Mouse (Mus musculus) thymus, adult 2 months (tissue): ENCODE measurements at regions not wholly inside any gene's neighbourhood (a gene's known extent, or its start where the extent isn't known, plus 50 kb on each side); places are given as distances from the start of the nearest gene placed in this dataset.

Experiments
- CTCF ChIP-seq: fragments of 200-500 bp; IDR thresholded peaks from 2 replicates; pipeline ENCODE4 v1.5.1; 2012; ENCODE audit warnings: mild to moderate bottlenecking, control low read depth, low read length, moderate library complexity, borderline replicate concordance; ENCODE audit not compliant: control insufficient read depth, poor library complexity, insufficient read depth; ENCODE audit errors: extremely low read depth
- POLR2A ChIP-seq: fragments of 200-500 bp; IDR thresholded peaks from 2 replicates; pipeline ENCODE4 v1.6.1; 2012; ENCODE audit warnings: mild to moderate bottlenecking, low read length, control low read depth, moderate library complexity; ENCODE audit not compliant: control insufficient read depth, poor library complexity, insufficient read depth; ENCODE audit errors: extremely low read depth

DNA sequence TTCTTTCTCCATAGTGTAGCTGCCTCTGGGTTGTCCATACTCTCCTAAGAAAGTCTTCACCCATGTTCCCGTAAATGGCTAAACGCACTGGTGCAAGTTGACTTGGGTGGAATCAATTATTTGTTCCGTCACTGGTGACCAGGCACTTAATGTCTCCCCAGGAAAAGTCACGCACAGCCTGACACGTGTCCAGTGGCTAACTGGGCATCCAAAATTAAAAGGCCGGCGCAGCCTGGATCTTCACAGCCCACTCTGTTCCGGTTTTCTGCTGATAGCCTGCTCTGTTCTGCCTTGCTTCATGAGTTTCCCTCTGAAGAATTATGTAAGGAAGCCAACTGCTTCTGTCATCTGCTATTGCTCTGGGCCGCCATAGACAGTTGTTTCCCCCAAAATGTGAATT, 81.3 kb upstream of the Rbms3 start:
- TF ChIP-seq CTCF (no peak), POLR2A (no peak)
